Mouse (Mus musculus) MEL (cell line): ENCODE measurements around the gene Odc1.

Experiments used
- BHLHE40 ChIP-seq: IDR thresholded peaks from 2 replicates; pipeline ENCODE4 v1.6.1; 2012; ENCODE audit warnings: low read depth, mild to moderate bottlenecking, inconsistent platforms, low read length, improper control_type of control experiment, borderline replicate concordance
- CTCF ChIP-seq, 3 experiments: IDR thresholded peaks in 2 of 3; conservative IDR thresholded peaks in 1 of 3; 2 replicates each; pipeline ENCODE4 v1.5.1; 2011 to 2012; ENCODE audit warnings: low read length in 3 of 3, low read depth in 2 of 3, mild to moderate bottlenecking in 2 of 3, improper control_type of control experiment in 1 of 3, inconsistent platforms in 1 of 3, mixed read lengths in 1 of 3, moderate library complexity in 1 of 3; ENCODE audit not compliant: control insufficient read depth in 1 of 3, insufficient read depth in 1 of 3, poor library complexity in 1 of 3, severe bottlenecking in 1 of 3
- HCFC1 ChIP-seq: IDR thresholded peaks from 2 replicates; pipeline ENCODE4 v1.6.1; 2012; ENCODE audit warnings: low read depth, mild to moderate bottlenecking, inconsistent platforms, low read length, improper control_type of control experiment, moderate library complexity
- JUND ChIP-seq: IDR thresholded peaks from 2 replicates; pipeline ENCODE4 v1.6.1; 2011; ENCODE audit warnings: low read depth, mild to moderate bottlenecking, improper control_type of control experiment, low read length
- MAFK ChIP-seq: IDR thresholded peaks from 2 replicates; pipeline ENCODE4 v1.6.1; 2011; ENCODE audit warnings: low read depth, mild to moderate bottlenecking, low read length, improper control_type of control experiment, borderline replicate concordance
- POLR2AphosphoS2 ChIP-seq: IDR thresholded peaks from 2 replicates; pipeline ENCODE4 v1.6.1; 2011; ENCODE audit warnings: low read length, improper control_type of control experiment
- SMC3 ChIP-seq: IDR thresholded peaks from 2 replicates; pipeline ENCODE4 v1.6.1; 2011; ENCODE audit warnings: low read depth, low read length, improper control_type of control experiment

DNA sequence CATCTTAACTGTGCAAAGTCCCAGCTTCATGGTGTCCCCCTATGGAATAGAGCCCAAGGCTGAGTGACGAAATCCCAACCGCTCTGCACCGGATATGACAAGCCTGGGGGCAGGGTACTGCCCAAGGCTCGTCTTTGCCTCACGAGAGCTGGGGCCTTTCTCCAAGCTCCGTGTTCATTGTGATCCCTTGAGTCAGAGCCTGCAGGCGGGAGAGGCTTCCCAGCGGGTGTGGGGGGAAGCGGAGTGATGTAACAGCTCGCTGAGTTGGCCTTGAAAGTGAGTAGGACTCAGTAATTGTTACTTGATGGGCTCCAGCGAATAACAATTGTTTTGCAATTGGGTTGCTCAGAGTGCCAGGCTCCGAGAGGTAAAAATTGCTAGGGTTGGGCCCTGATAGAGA is 34.4 kb upstream of the Odc1 start:
- no peak for TF ChIP-seq BHLHE40
- no peak for TF ChIP-seq CTCF (IDR thresholded peaks at IDR 0.05 in 2 of 3, conservative IDR thresholded peaks at IDR 0.05 in 1 of 3; ENCODE audit: control insufficient read depth in 1 of 3, insufficient read depth in 1 of 3, low read depth in 2 of 3, low read length in 3 of 3, poor library complexity in 1 of 3, severe bottlenecking in 1 of 3)
- TF ChIP-seq JUND: no peak
- TF ChIP-seq SMC3: no peak
- TF ChIP-seq HCFC1: no peak
- no peak for TF ChIP-seq MAFK
- no peak for TF ChIP-seq POLR2AphosphoS2
